Mouse (Mus musculus) inflammation-experienced regulatory T-cells, adult 16 weeks (primary cell): ENCODE results near the gene Cyyr1. TPM values are rescaled to one million over a fixed set of nuclear protein-coding genes. Genes with fewer than 3 reads are reported as not detected.

Experiments
- polyA plus RNA-seq: library from polyadenylated mRNA; unstranded; fragments of 100-300 nt; shearing (Covaris generic); gene quantifications from one replicate; pipeline ENCODE4 v1.2.1, GENCODE M21; 2017

The Cyyr1 gene
- polyA plus RNA-seq = not detected

GRCm38 (mm10) chr16:85553297-85553696, at the start of gene Cyyr1:
Cyyr1 (minus strand) TSS chr16:85553397.

Other genes starting within 250 kb of the Cyyr1 start
- not detected for gene Adamts1, start 249.7 kb upstream of the Cyyr1 start, polyA plus RNA-seq